Mouse (Mus musculus) thymus, postnatal 25 days (tissue): Measurements from ENCODE around the gene Iffo1.

Experiments
- DNase-seq: peaks from one replicate; pipeline ENCODE4 v3.0.0; 2022

The Iffo1 gene

DNA sequence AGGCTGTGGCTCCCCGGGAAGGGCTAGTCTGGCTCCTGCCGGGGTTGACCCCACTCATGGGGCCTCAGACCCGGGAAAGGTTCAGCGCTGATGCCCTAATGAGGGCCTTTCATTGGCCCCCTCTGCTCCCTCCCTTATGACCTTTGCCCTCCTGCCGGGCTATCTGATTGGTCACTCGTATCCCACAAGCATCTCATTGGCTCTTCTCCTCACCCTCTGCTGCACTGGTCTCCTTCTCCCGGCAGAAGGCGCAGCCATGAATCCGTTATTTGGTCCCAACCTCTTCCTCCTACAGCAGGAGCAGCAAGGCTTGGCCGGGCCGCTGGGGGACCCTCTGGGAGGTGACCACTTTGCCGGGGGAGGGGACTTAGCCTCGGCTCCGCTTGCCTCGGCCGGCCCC lies at the start of gene Iffo1:
TSS of gene Iffo1 (plus strand) at position 241 of the 400 bp plus-strand sequence.
- DNase-seq: peak; percentile 88

DNA sequence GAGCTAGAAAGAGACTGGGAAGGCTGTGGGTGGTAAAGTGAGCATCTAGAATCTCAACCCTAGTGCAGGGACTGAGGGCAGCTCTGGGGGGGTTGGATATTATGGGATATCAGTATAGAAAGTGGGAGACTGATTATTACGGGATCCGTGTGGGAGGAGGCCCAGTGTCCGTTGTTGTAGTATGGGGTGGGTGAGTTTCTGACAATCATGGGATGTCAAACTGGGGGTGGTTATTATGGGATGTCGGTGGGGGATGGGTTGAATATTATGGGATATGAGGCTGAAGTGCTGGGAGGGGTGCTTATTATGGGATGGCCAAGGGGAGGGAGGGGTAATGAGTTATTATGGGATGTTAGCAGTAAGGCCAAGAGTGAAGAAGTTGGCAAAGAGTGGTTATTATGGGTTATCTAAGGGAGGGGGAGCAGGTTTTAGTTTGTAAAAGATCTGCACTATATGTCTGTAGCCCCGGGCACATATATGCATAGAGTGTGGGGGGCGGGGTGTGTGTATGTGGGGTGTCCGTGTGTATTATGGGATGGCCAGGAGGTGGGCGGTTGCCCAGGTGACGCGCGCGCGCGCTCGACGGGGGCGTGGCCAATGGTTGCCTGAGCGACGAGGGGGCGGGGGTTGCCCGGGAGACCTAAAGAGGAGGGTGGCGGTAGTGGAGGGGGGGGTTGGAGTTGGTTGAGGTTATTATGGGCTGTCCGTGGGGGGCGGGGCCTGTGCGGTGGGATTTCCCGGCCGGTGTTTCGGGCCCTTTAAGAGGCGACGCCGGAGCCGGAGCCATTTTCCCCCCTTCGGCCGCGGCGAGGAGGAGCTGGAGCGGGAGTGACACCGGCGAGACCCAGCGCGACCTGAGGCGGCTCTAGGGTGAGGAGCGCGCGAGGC lies 49.4 kb upstream of the Iffo1 start, which contains the start of gene Chd4:
TSS of gene Chd4 (plus strand) at position 591 of the 888 bp plus-strand sequence.
- DNase-seq: peak; percentile 93

DNA sequence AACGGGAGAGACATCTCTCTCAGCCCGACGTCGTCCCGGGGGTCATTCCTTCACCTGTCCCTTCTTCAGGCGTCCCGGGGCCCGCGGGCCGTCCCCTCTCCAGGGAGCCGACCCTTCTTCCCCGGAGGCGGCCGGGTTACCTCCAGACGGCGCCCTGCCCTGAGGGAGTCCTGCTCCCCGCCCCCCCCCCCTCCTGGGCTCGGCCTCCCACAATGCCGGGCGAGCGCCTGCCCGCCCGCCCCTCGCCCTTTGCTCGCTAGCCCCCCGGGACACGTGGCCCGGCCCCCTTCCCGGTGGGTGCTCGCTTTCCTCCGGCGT lies 48.8 kb upstream of the Iffo1 start:
- no peak for DNase-seq

DNA sequence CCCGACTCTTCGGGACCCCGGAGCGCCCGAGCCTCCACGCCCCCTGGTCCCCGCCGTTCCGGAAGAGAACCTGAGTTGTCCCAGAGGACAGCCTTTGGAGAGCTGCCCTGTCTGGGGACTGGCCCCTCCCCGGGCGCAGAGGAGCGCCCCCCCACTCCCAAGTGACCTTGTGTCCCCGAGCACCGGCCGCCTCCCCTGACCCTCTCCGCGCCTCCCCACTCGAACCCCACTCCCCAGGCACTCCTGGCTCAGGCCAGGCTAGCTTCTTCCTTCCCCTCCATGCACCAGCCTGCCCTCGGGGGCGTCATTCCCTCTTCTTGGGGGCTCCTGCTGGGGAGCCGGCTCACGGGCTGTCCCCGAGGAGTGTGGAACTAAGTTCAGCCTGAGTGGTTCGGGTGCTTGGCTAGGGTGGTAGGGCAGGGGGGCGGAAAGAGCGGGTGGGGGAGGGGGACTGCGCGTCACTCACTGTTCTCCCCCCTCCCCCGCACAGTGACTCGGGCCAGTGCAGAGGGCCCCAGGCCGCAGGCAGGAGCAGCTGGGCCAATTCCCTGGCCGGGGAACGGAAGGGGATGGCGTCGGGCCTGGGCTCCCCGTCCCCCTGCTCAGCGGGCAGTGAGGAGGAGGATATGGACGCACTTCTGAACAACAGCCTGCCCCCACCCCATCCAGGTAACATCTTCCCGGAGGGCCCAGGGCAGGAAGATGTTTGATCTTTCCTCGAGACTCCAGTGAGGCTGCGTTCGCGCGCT lies 48.3 kb upstream of the Iffo1 start:
- DNase-seq: peak; percentile 77

DNA sequence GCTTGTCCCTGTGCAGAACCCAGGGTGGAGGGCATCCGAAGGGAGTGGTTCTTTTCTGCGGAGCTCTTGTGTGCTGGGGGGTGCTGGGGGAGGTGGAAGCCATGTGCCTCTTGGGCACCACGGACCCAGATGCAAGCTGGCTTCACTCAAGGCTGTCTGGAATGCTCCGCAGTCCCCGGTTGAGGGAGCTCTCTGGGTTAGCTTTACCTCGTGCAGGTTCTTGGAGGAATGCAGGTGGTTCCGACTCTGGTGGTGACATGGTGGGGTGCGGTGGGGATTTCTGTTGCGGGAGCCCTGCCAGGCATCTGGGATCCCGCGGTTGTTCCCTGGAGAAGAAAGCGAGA lies 47.7 kb upstream of the Iffo1 start:
- DNase-seq: no peak

DNA sequence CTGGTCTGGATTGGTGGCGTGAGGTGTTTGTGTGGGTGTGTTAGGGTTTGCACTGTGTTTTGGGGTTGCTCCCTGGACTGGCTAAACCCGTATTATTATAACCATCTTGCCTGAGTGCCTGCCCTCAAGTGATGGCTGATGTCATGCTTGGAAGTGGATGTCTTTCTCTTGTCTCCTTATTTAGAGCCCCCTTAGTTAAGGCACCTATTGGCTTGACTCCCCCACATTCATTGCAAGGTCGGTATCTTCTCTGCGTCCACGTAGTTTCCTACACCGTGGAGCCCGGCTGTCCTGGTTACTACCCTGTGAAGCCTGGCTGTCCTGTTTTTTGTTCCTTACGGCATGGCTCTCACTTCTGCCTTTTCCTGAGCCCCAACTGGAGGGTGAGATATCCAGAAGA lies 47.1 kb upstream of the Iffo1 start:
- no peak for DNase-seq

DNA sequence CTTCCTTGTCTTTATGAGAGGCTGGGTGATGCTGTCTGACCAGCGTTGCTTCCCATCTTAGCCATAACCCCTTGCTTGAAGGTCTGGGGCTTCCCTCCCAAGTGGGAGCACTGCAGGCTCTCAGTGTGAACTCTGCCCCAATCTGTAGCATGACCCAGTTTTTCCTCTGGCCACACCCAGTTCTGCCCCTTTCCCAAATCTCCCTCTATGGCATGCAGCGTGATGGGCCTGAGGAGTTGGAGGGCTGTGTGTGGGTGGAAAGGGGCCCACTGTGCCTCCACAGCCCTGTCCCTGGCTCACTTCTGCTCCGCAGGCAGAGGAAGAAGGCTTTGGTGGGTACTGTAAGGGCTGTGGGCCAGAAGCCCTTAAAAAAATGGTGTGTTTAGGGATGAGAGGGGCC lies 46.5 kb upstream of the Iffo1 start:
- peak; percentile 29 for DNase-seq

DNA sequence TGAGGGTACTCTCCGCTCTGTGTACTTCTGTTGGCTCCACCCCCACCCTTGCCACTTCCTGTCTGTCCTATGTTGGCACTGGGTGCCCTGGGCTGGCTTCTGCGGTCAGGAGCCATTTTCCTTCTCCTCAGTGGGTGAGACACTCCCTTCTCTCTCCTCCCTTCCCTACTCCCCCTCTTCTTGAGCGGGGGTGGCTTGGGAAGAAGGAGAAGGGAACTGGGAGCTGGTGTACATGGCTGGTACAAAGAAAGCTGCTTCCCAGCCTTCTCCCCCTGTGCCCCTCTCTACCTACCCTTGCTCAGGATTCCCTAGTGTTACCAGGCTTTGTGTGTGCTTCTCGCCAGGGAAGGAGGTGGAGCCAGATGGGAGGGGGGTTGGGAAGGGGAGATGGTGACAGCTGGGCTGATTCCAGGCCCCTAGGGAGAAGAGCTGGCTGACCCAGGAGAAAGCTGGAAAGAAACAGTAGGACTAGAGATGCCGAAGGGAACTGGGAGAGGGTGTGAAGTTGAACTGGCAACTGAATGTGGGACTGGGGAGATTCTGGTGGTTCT lies 45.5 kb upstream of the Iffo1 start:
- DNase-seq: peak; percentile 81

DNA sequence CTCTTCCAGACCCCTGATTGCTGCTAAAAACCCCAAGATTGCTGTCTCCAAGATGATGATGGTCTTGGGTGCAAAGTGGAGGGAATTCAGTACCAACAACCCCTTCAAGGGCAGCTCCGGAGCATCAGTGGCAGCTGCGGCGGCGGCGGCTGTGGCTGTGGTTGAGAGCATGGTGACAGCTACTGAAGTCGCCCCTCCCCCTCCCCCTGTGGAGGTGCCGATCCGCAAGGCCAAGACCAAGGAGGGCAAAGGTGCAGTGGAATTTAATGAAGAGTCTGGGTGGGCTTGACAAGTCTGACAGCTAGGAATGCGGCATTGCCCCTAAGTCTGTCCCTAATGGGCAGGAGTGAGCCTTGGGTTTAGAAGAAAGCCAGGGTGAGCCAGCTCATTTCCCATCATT lies 43.6 kb upstream of the Iffo1 start:
- no peak for DNase-seq

DNA sequence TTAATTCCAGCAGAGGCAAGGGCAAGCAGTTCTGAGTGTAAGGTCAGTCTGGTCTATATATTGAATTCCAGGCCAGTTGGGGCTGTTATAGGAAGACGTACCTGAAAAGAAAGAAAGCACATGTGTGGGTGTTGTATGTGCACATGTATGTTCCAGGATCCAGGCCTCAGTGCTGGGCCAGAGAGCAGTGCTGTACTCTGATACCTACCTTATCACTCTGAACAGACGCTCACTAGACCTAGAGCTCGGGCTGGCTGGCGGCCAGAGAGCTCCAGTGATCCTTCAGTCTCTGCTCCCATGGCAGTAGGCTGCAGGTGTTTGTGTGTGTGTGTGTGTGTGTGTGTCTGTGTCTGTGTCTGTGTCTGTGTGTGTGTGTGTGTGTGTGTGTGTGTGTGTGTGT lies 40.8 kb upstream of the Iffo1 start:
- DNase-seq: no peak

DNA sequence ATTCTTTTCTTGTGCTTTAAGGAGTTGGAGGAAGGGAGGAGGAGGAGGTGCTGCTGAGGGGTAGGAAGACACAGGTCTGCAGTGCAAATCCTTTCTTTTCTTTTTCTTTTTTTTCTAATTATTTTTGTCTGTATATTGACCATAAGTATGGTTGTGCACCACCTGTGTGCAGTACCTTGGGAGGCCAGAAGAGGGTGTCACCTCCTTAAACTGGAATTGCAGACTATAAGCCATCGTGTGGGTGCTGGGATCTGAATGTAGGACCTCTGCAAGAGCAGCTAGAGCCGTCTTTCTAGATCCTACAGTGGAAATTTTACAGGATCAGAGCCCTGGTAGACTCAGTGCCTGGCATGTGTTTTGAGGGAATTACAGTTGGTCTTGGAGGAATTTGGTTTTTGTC lies 37.3 kb upstream of the Iffo1 start:
- DNase-seq: no peak

DNA sequence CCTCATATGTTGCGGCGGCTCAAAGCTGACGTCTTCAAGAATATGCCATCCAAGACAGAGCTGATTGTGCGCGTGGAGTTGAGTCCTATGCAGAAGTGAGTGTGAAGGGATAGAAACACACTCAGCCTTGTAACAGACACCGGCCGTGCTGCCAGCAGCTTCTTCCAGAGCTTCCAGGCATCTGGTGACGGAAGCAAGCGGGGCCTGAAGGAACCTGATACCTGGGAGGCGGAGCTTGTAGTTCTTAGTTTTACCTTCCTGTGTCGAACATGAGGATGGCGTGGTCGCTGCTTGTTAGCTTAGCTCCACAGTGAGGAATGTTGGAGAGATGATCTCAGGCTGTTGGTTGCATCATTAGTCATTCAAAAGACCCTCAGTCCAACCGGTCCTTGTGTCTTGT lies 35.7 kb upstream of the Iffo1 start:
- no peak for DNase-seq

DNA sequence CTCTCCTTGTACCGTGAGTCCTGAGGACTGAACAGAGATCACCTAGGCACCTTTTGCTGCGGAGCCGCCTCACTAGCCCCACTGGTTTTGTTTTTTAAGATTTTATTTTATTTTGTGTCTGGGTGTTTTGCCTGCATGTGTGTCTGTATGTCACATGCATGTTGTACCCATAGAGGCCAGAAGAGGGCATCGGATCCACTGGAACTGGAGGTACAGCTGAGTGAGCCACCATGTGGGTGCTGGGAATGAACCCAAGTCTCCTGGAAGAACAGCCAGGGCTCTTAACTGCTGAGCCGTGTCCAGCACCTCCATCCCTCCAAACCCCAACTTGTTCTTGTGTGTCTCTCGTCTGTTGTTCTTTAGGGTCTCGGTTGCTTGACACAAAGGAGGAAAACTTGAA lies 34.1 kb upstream of the Iffo1 start:
- peak; percentile 64 for DNase-seq

DNA sequence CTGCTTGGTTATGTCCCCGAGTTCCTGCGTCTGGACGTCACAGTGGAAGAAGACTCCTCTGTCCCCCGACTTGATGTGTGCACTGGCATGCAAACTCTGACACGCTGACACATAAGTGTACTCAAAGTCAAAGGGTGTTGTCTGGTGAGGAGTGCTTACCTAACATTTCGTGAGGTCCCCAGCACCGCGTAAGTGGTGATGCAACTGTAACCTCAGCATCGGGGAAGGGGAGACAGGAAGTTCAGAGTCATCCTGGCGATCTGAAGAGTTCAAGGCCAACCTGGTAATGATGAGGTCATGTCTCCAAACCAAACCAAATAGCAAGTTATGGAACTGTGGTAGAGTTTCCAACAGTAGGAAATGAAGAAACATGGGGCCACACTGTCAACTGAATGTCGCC lies 32.5 kb upstream of the Iffo1 start:
- no peak for DNase-seq

DNA sequence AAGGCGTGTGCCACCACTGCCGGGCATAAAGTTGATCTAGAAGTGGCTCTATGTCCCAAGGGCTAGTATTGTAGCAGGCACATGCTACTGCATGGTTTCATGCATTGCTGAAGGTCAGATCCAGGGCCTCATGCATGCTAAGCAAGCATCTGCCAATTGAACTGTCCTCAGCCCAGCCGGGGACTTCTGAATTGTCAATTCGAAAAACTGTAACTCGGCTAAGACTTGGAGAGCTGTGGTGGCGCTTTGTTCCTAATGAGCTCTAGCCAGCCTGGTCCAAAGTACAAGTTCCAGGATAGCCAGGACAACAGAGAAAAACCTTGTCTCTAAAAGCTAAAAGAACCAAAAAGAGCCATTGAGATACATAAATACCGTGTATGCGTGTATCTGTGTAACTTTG lies 25.7 kb upstream of the Iffo1 start:
- DNase-seq: no peak

DNA sequence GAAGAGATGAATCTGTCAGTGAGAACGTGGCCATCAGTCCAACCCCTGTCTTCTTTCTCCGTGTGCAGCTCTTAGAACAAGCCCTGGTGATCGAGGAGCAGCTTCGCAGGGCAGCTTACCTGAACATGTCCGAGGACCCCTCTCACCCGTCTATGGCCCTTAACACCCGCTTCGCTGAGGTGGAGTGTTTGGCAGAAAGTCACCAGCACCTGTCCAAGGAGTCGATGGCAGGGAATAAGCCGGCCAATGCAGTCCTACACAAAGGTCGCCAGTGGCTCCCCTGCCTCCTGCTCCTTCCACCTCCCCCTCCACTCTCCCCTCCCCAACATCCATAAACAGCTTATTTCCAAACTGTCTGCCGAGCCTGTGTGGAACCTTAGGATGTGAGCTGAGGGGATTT lies 16.3 kb upstream of the Iffo1 start:
- no peak for DNase-seq

DNA sequence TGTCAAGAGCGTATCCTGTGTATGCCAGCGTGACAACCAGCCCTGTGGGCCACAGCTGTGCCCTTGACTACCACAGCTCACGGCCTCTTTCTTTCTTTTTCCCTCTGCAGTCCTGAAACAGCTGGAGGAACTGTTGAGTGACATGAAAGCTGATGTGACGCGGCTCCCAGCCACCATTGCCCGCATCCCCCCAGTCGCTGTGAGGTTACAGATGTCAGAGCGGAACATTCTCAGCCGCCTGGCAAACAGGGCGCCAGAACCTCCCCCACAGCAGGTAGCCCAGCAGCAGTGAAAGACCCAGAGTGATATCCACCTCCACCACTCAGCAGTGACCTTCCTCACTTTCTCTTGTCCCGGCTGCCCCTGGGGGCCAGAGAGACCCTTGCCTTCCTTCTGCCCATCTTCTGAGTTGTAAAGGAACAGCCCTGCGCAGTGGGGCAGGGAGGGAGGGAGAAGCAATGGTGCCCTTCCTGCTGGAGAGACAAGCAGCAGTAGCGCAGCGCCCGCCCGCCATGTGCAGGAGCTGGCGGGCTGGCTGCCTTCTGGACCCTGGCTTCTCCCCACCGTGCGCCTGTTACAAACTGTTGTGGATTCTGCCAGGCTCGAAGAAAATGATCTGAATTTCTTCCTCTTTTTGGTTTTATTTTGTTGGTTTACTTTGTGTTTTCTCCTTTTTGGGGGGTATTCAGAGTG lies 15.2 kb upstream of the Iffo1 start:
- DNase-seq: peak; percentile 24

DNA sequence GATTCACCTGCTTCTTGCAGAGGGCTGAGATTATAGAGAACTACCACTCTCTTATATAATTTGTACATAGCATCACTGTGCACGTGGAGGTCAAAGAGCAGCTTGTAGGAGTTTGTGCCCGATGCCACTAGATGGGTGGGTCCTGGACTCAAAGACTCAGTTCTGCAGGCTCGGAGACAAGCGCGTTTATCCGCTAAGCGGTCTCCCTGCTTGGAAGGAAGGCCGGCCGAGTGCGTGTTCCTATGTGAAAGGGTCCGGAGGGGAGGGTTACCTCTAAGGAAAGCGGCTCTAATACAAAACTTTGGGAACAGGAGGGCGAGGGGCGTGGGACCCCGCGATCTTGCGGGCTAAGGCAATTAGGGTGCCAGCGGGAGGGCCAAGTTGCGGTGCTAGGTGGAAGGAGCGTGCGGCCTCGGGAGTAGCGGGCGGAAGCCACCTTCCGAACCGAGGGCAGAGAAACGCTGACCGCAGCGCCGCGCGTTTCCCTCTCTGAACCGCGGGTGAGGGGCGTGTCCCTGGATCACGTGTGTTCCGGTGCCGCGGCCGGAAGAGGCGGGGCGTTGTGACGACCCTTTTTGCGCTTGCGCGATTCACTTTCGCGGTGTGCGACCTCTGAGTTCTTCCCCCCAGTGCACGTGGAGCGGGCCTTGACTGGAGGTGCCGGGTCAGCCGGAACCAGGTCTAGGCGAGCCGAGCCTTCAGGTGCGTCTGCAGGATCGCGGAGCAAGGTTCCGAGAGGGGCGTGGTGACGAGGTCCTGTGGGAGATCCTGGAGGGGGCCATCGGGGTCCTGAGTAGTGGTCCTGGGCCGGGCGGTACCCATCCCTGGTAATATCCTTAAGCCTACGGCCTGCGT lies 13.5 kb upstream of the Iffo1 start, which contains the start of gene Nop2:
TSS of gene Nop2 (plus strand) at position 608 of the 855 bp plus-strand sequence.
- DNase-seq: peak; percentile 87

DNA sequence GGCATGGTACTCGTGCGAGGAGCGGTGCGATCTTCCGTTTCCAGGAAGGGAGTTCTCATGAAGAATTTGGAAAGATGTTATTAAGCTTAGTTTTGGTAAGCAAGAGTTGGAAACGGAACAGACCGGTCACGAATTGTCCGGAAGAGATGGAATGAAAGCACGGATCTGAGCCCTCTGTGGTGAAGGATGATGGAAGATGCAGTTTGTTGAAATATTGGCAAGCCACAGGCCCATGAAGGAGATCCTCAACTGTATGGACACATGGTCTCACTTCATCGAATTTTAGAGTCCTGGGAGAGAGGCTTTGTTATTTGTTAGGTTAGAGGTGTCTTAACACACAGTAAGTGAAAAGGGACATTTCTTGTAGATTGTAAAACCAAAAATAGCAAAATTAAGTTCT lies 12.6 kb upstream of the Iffo1 start:
- no peak for DNase-seq

DNA sequence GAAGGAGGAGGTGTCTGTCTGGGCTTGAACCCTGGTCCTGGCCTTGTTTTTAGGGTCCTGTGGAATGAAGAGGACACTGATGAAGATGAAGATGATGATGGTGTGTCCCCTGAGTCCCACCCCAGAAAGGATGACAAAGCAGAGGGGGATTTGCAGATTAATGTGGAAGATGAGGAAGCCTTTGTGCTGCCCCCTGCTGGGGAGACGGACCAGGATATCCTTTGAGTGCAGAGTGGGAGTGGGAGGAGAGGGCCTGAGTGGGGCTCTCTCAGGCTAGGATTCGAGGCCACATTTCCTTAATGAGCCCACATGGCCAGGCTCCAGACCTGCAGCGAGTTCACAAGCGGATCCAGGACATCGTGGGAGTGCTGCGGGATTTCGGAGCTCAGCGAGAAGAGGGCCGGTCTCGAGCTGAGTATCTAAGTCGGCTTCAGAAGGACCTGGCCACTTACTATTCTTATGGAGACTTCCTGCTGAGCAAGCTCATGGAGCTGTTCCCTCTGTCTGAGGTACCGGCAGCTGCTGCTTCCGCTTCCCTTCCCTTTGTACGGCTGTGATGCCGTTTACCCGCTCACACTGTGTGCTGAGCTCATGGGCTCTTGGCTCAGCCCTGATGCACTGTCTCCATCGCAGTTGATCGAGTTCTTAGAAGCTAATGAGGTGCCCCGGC lies 7.9 kb upstream of the Iffo1 start:
- peak; percentile 61 for DNase-seq

DNA sequence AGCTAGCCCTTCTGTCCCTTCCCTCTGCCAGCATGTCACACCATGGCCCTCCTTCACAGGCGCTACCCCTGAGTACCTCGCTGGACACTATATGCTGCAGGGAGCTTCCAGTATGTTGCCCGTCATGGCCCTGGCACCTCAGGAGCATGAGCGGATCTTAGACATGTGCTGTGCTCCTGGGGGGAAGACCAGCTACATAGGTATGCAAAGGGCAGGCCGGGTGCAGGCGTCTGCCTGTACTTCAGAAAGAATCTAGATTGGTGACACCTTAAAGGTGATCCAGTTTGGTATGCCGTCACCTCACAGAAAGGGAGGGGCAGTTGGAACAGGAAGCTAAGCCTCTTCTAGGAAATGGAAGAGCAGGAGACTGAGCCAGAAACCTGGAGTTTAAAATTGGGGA lies 5.3 kb upstream of the Iffo1 start:
- no peak for DNase-seq

DNA sequence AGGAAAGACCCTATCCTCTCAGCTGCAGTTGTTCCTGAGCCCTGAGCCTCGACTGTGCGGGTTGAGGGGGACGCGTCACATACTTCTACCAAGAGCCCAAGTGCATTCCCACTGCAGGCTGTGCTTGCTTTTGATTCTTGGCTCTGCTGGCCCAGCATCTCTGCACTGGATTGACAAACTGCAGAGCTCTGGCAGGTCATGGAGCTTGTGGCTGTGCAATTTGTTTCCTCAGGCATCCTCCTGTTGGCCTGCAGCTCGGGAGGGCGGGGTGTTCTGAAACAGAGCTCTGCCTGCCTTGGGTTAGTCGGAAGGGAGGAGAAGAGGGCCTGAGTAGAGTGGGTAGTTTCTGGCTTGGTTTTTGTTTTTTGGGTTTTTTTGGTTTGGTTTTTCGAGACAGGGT lies 2.6 kb upstream of the Iffo1 start:
- no peak for DNase-seq
